ENCODE assay signal across 12 mouse cellular contexts in genomic region chr16:45349523-45350298, GRCm38 (mm10). TPM values are rescaled to one million over a fixed set of nuclear protein-coding genes. Genes with fewer than 3 reads are reported as not detected.
DNase-seq lines count a peak whose midpoint lies in the region; ATAC-seq lines count a peak whose summit lies in the region.
"Had no signal": no experiment of that assay in that cellular context is flagged by ENCODE, and none has a peak within 500 bp of the region (broad histone marks: within the 10 kb centered on the region; RNA-seq: fewer than 3 reads in every experiment).

No protein-coding gene starts in this region.

- DNase-seq in heart, adult 11 months = peak; percentile 99
- DNase-seq in R1 (ENCODE audit: low read depth, low spot score) = peak; percentile 95
- peak; percentile 61 for DNase-seq in lung, postnatal 10 days
- no peak for DNase-seq in right cerebral cortex, postnatal 10 days (ENCODE audit: low spot score in 2 of 2)
- no peak for DNase-seq in layer of hippocampus, adult 9-11 months
- no peak for DNase-seq in testis, postnatal 10 days (ENCODE audit: low spot score)
- DNase-seq: cerebellum, adult 18-20 months had no signal

- no peak overlapping the region for H3K9ac ChIP-seq in heart, embryonic 12.5 days
- no peak overlapping the region for H3K9ac ChIP-seq in heart, embryonic 16.5 days (ENCODE audit: low read length)

- H3K4me1 ChIP-seq in heart, embryonic 12.5 days (replicated peaks) = no peaks in the 10 kb centered on the region
- no peaks in the 10 kb centered on the region for H3K4me1 ChIP-seq in heart, embryonic 16.5 days (ENCODE audit: control insufficient read depth, insufficient read depth, low read length)

- WGBS in heart, embryonic 12.5 days = 66% methylated on average over 3 of the region's 3 CpGs
- WGBS in heart, embryonic 16.5 days = 51% methylated on average over 3 of the region's 3 CpGs

- no peak overlapping the region for H3K4me3 ChIP-seq in heart, embryonic 12.5 days
- H3K4me3 ChIP-seq in heart, embryonic 16.5 days (ENCODE audit: low read length) = no peak overlapping the region
- H3K4me3 ChIP-seq: erythroblast, embryonic 14.5 days; left cerebral cortex, adult 2 months had no signal

- no peaks in the 10 kb centered on the region for H3K36me3 ChIP-seq in heart, embryonic 12.5 days
- no peaks in the 10 kb centered on the region for H3K36me3 ChIP-seq in heart, embryonic 16.5 days (ENCODE audit: control insufficient read depth, insufficient read depth)

- no peaks in the 10 kb centered on the region for H3K9me3 ChIP-seq in heart, embryonic 12.5 days (replicated peaks)
- no peaks in the 10 kb centered on the region for H3K9me3 ChIP-seq in heart, embryonic 16.5 days (replicated peaks; ENCODE audit: control insufficient read depth, low read length)

- H3K4me2 ChIP-seq in heart, embryonic 12.5 days = no peak overlapping the region
- H3K4me2 ChIP-seq in heart, embryonic 16.5 days (ENCODE audit: low read depth, low read length) = no peak overlapping the region

- H3K27ac ChIP-seq in heart, embryonic 12.5 days (ENCODE audit: poor library complexity, severe bottlenecking) = no peak overlapping the region
- peak overlapping the region; percentile 35 for H3K27ac ChIP-seq in heart, embryonic 16.5 days (ENCODE audit: low read length)
- H3K27ac ChIP-seq: left cerebral cortex, adult 2 months; macrophage had no signal

- no peak for ATAC-seq in heart, embryonic 12.5 days (ENCODE audit: insufficient number of reproducible peaks, low FRiP score)
- peak; percentile 52 for ATAC-seq in heart, embryonic 16.5 days (replicated peaks; ENCODE audit: extremely low read depth, insufficient read depth, low FRiP score)

- no peaks in the 10 kb centered on the region for H3K27me3 ChIP-seq in heart, embryonic 12.5 days (replicated peaks)
- no peaks in the 10 kb centered on the region for H3K27me3 ChIP-seq in heart, embryonic 16.5 days (ENCODE audit: control insufficient read depth, insufficient read depth, low read length)

RNA-seq across cellular contexts. Expression of gene Cd200, which starts 59.1 kb away (rescaled TPM):
- polyA plus RNA-seq in heart, embryonic 12.5 days (2016; fragmentation: Nextera tagmentation; extraction: Ambion mirVana) = 14.6 and 15.4 TPM in 2 replicates
- 28.1 and 28.3 TPM in 2 replicates for polyA plus RNA-seq in heart, embryonic 16.5 days (2015; fragmentation: Nextera tagmentation; extraction: Ambion mirVana)

Comparison
In these comparisons a context has a peak if more than half of its experiments do, and no peak if none do; other contexts are left out.
1. DNase-seq: peak in heart, adult 11 months (single experiment), R1 (single experiment) and lung, postnatal 10 days (single experiment); none in right cerebral cortex, postnatal 10 days (0 of 2), layer of hippocampus, adult 9-11 months (single experiment) and testis, postnatal 10 days (single experiment).